Mouse (Mus musculus): ENCODE measurements around the gene Gm36210.
"Not testable (repeated sequence)": the region's sequence is repeated elsewhere in the genome, so short reads cannot be mapped to it uniquely, and the experiment has no call there.

The Gm36210 gene

GRCm38 (mm10) chr7:4879036-4879435, 27.3 kb downstream of the Gm36210 start:
- DNase-seq (ENCODE audit: low spot score), result not testable (repeated sequence)

- DNase-seq (ENCODE audit: low spot score), result no peak
Observed at GRCm38 (mm10) chr7:4878186-4878585, 28.1 kb downstream of the Gm36210 start.

- DNase-seq (ENCODE audit: low spot score), result no peak
Observed at GRCm38 (mm10) chr7:4877226-4877625, 29.1 kb downstream of the Gm36210 start.

GRCm38 (mm10) chr7:4876753-4877221, 29.5 kb downstream of the Gm36210 start, which contains the start of gene Isoc2a:
Isoc2a (plus strand) TSS chr7:4877153.
- peak; percentile 78 for DNase-seq (ENCODE audit: low spot score)

GRCm38 (mm10) chr7:4870133-4870532, 36.2 kb downstream of the Gm36210 start, which contains the start of gene Isoc2b:
Isoc2b (minus strand) TSS chr7:4870258.
- no peak for DNase-seq (ENCODE audit: low spot score)

GRCm38 (mm10) chr7:4866631-4867180, 39.6 kb downstream of the Gm36210 start:
- no peak for DNase-seq (ENCODE audit: low spot score)

- peak; percentile 95 for DNase-seq (ENCODE audit: low spot score)
Observed at GRCm38 (mm10) chr7:4865579-4866493, 40.5 kb downstream of the Gm36210 start.

GRCm38 (mm10) chr7:4865090-4865489, 41.2 kb downstream of the Gm36210 start:
- DNase-seq (ENCODE audit: low spot score), result no peak

- no peak for DNase-seq (ENCODE audit: low spot score)
Observed at GRCm38 (mm10) chr7:4864130-4864845, 42.0 kb downstream of the Gm36210 start.

GRCm38 (mm10) chr7:4863541-4864080, 42.7 kb downstream of the Gm36210 start:
- DNase-seq (ENCODE audit: low spot score), result no peak

GRCm38 (mm10) chr7:4863041-4863440, 43.3 kb downstream of the Gm36210 start:
- DNase-seq (ENCODE audit: low spot score), result no peak

GRCm38 (mm10) chr7:4860926-4861325, 45.4 kb downstream of the Gm36210 start:
- not testable (repeated sequence) for DNase-seq (ENCODE audit: low spot score)

- no peak for DNase-seq (ENCODE audit: low spot score)
Observed at GRCm38 (mm10) chr7:4859418-4859978, 46.8 kb downstream of the Gm36210 start.

GRCm38 (mm10) chr7:4857321-4857720, 49.0 kb downstream of the Gm36210 start:
- no peak for DNase-seq (ENCODE audit: low spot score)

- no peak for DNase-seq (ENCODE audit: low spot score)
Observed at GRCm38 (mm10) chr7:4856508-4856907, 49.8 kb downstream of the Gm36210 start.

- no peak for DNase-seq (ENCODE audit: low spot score)
Observed at GRCm38 (mm10) chr7:4853613-4854012, 52.7 kb downstream of the Gm36210 start.

GRCm38 (mm10) chr7:4851315-4851688, 55.0 kb downstream of the Gm36210 start:
- no peak for DNase-seq (ENCODE audit: low spot score)

GRCm38 (mm10) chr7:4850621-4851314, 55.5 kb downstream of the Gm36210 start:
- no peak for DNase-seq (ENCODE audit: low spot score)

GRCm38 (mm10) chr7:4849372-4849771, 56.9 kb downstream of the Gm36210 start:
- no peak for DNase-seq (ENCODE audit: low spot score)
